Mouse (Mus musculus): Measurements from ENCODE around the gene Olfr811. TPM values are rescaled to one million over a fixed set of nuclear protein-coding genes. Genes with fewer than 3 reads are reported as not detected.

The Olfr811 gene
- polyA plus RNA-seq, 1 experiment from 2014 or later, result not detected

Other genes with a start within 250 kb of the Olfr811 start
- gene Olfr794, start 236.7 kb downstream of the Olfr811 start, polyA plus RNA-seq (2015; fragmentation: Nextera tagmentation; extraction: Ambion mirVana), result not detected in 2 replicates
- gene Olfr796, start 191.8 kb downstream of the Olfr811 start, polyA plus RNA-seq (2015; fragmentation: Nextera tagmentation; extraction: Ambion mirVana), result not detected in 2 replicates
- gene Olfr798, start 176.5 kb downstream of the Olfr811 start, polyA plus RNA-seq (2015; fragmentation: Nextera tagmentation; extraction: Ambion mirVana), result not detected in 2 replicates
- gene Olfr799, start 166.9 kb downstream of the Olfr811 start, polyA plus RNA-seq (2015; fragmentation: Nextera tagmentation; extraction: Ambion mirVana), result not detected in 2 replicates
- gene Olfr800, start 146.7 kb downstream of the Olfr811 start, polyA plus RNA-seq (2015; fragmentation: Nextera tagmentation; extraction: Ambion mirVana), result not detected in 2 replicates
- gene Olfr801, start 130.5 kb downstream of the Olfr811 start, polyA plus RNA-seq (2015; fragmentation: Nextera tagmentation; extraction: Ambion mirVana), result not detected in 2 replicates
- 0.05 TPM in 1 of 2 replicates, not detected in the other for gene Olfr802, start 116.2 kb downstream of the Olfr811 start, polyA plus RNA-seq (2015; fragmentation: Nextera tagmentation; extraction: Ambion mirVana)
- not detected in 2 replicates for gene Olfr803, start 110.1 kb downstream of the Olfr811 start, polyA plus RNA-seq (2015; fragmentation: Nextera tagmentation; extraction: Ambion mirVana)
- not detected in 2 replicates for gene Olfr804, start 101.2 kb downstream of the Olfr811 start, polyA plus RNA-seq (2015; fragmentation: Nextera tagmentation; extraction: Ambion mirVana)
- not detected in 2 replicates for gene Olfr805, start 75.0 kb downstream of the Olfr811 start, polyA plus RNA-seq (2015; fragmentation: Nextera tagmentation; extraction: Ambion mirVana)
- not detected in 2 replicates for gene Olfr806, start 62.5 kb downstream of the Olfr811 start, polyA plus RNA-seq (2015; fragmentation: Nextera tagmentation; extraction: Ambion mirVana)
- not detected in 2 replicates for gene Olfr807, start 46.6 kb downstream of the Olfr811 start, polyA plus RNA-seq (2015; fragmentation: Nextera tagmentation; extraction: Ambion mirVana)
- not detected in 2 replicates for gene Olfr808, start 38.9 kb downstream of the Olfr811 start, polyA plus RNA-seq (2015; fragmentation: Nextera tagmentation; extraction: Ambion mirVana)
- not detected in 2 replicates for gene Olfr809, start 29.8 kb downstream of the Olfr811 start, polyA plus RNA-seq (2015; fragmentation: Nextera tagmentation; extraction: Ambion mirVana)
- not detected in 2 replicates for gene Olfr810, start 9.5 kb downstream of the Olfr811 start, polyA plus RNA-seq (2015; fragmentation: Nextera tagmentation; extraction: Ambion mirVana)
- not detected in 2 replicates for gene Olfr812, start 41.7 kb upstream of the Olfr811 start, polyA plus RNA-seq (2015; fragmentation: Nextera tagmentation; extraction: Ambion mirVana)
- not detected in 2 replicates for gene Olfr813, start 51.0 kb upstream of the Olfr811 start, polyA plus RNA-seq (2015; fragmentation: Nextera tagmentation; extraction: Ambion mirVana)
- gene Olfr814, start 75.5 kb upstream of the Olfr811 start, polyA plus RNA-seq (2015; fragmentation: Nextera tagmentation; extraction: Ambion mirVana), result not detected in 2 replicates
- not detected in 2 replicates for gene Olfr815, start 101.5 kb upstream of the Olfr811 start, polyA plus RNA-seq (2015; fragmentation: Nextera tagmentation; extraction: Ambion mirVana)
- gene Olfr816, start 111.2 kb upstream of the Olfr811 start, polyA plus RNA-seq (2015; fragmentation: Nextera tagmentation; extraction: Ambion mirVana), result not detected in 2 replicates
- not detected in 2 replicates for gene Olfr818, start 144.7 kb upstream of the Olfr811 start, polyA plus RNA-seq (2015; fragmentation: Nextera tagmentation; extraction: Ambion mirVana)
- gene Olfr819, start 162.9 kb upstream of the Olfr811 start, polyA plus RNA-seq (2015; fragmentation: Nextera tagmentation; extraction: Ambion mirVana), result not detected in 2 replicates
- gene Olfr247, start 171.7 kb upstream of the Olfr811 start, polyA plus RNA-seq (2015; fragmentation: Nextera tagmentation; extraction: Ambion mirVana), result not detected in 2 replicates
- gene Gm10310, start 180.7 kb upstream of the Olfr811 start, polyA plus RNA-seq (2015; fragmentation: Nextera tagmentation; extraction: Ambion mirVana), result not detected in 2 replicates
- gene Olfr820, start 208.2 kb upstream of the Olfr811 start, polyA plus RNA-seq (2015; fragmentation: Nextera tagmentation; extraction: Ambion mirVana), result not detected in 2 replicates
- not detected in 2 replicates for gene Olfr821, start 226.0 kb upstream of the Olfr811 start, polyA plus RNA-seq (2015; fragmentation: Nextera tagmentation; extraction: Ambion mirVana)

Data from midbrain, embryonic 16.5 days (tissue).